Mouse (Mus musculus) C2C12 (cell line): ENCODE results near the gene Polr2l.

Experiments used
- CTCF ChIP-seq: IDR thresholded peaks from one replicate; pipeline ENCODE4 v1.5.1; 2011; ENCODE audit not compliant: control insufficient read depth, insufficient read depth, insufficient read length
- MAX ChIP-seq: IDR thresholded peaks from one replicate; pipeline ENCODE4 v1.6.1; 2011; ENCODE audit warnings: mild to moderate bottlenecking, control low read depth
- MYOD1 ChIP-seq: IDR thresholded peaks from one replicate; pipeline ENCODE4 v1.6.1; 2011; ENCODE audit warnings: low read depth; ENCODE audit not compliant: control insufficient read depth, insufficient read length
- MYOG ChIP-seq: IDR thresholded peaks from one replicate; pipeline ENCODE4 v1.6.1; 2011; ENCODE audit not compliant: control insufficient read depth, insufficient read length; ENCODE audit errors: extremely low read depth
- USF1 ChIP-seq: IDR thresholded peaks from one replicate; pipeline ENCODE4 v1.6.1; 2011; ENCODE audit warnings: low read depth, mild to moderate bottlenecking, control low read depth, moderate library complexity

DNA sequence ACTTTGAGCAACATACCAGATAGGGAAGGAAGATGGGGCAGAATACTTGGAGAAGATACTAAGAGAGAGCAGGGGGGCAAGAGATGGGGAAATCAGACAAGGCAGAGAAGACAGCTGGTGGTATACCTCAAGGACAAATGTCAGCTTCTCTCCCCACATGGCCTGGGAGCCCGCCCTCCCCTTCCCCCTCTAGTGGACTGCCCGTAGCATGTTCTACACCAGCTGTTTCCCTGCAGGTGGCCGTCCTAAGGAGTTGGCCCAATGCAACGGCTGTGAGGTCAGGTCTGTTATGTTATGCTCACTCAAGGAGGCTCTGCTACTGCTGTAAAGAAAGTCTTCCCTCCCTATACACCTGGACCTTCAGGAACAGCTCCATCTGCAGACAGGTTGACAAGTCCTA is 48.1 kb upstream of the Polr2l start:
- TF ChIP-seq MYOD1 = no peak
- TF ChIP-seq USF1 = no peak
- TF ChIP-seq CTCF = no peak
- no peak for TF ChIP-seq MAX
- no peak for TF ChIP-seq MYOG
